Mouse (Mus musculus) heart, postnatal 0 days (tissue): ENCODE data around the gene Cog5. TPM values are rescaled to one million over a fixed set of nuclear protein-coding genes. Genes with fewer than 3 reads are reported as not detected.

Experiments
- ATAC-seq: fragments of 200-750 bp; cut with Nextera tagmentation; 2 replicates; pipeline ENCODE4 v1.8.0; 2017; ENCODE audit warnings: low read depth, moderate number of reproducible peaks, moderate library complexity; ENCODE audit not compliant: insufficient read depth
- DNase-seq: peaks from one replicate; pipeline ENCODE4 v3.0.0-alpha.2; 2016; ENCODE audit warnings: low spot score
- H3K27ac ChIP-seq: fragments of 300-500 bp; sonication (generic); 2 replicates; pipeline ENCODE4 v1.5.1; 2014; ENCODE audit warnings: low read depth, mild to moderate bottlenecking
- H3K27me3 ChIP-seq: fragments of 300-500 bp; sonication (generic); 2 replicates; pipeline ENCODE4 v1.6.1; 2014; ENCODE audit warnings: low read length, mixed read lengths; ENCODE audit not compliant: control insufficient read depth, insufficient read depth
- H3K36me3 ChIP-seq: fragments of 300-500 bp; sonication (generic); replicated peaks from 2 replicates; pipeline ENCODE4 v1.6.1; 2014; ENCODE audit warnings: low read length, mixed read lengths; ENCODE audit not compliant: control insufficient read depth, insufficient read depth
- H3K4me1 ChIP-seq: fragments of 300-500 bp; sonication (generic); 2 replicates; pipeline ENCODE4 v1.6.1; 2014; ENCODE audit warnings: antibody characterized with exemption; ENCODE audit not compliant: control insufficient read depth, insufficient read depth
- H3K4me2 ChIP-seq: fragments of 300-500 bp; sonication (generic); 2 replicates; pipeline ENCODE4 v1.6.1; 2014; ENCODE audit warnings: low read depth, mild to moderate bottlenecking, low read length, moderate library complexity
- H3K4me3 ChIP-seq: fragments of 300-500 bp; sonication (generic); 2 replicates; pipeline ENCODE4 v1.5.1; 2014; ENCODE audit warnings: low read depth, low read length
- H3K9ac ChIP-seq: fragments of 300-500 bp; sonication (generic); replicated peaks from 2 replicates; pipeline ENCODE4 v1.6.1; 2014; ENCODE audit warnings: low read depth, low read length, mixed read lengths
- H3K9me3 ChIP-seq: fragments of 300-500 bp; sonication (generic); replicated peaks from 2 replicates; pipeline ENCODE4 v1.6.1; 2016; ENCODE audit warnings: low read length; ENCODE audit not compliant: control insufficient read depth
- CTCF ChIP-seq: IDR thresholded peaks from 2 replicates; pipeline ENCODE4 v1.5.1; 2016; ENCODE audit warnings: antibody characterized with exemption, control low read depth, low read depth
- EP300 ChIP-seq: IDR thresholded peaks from 2 replicates; pipeline ENCODE4 v1.6.1; 2016; ENCODE audit warnings: antibody characterized with exemption, low read depth
- WGBS: fragments of 180-500 bp; shearing (Covaris S2); extraction: QIAGEN DNeasy Blood & Tissue Kit; methylation state at CpG from one replicate; pipeline ENCODE4 v1.1.7; 2014; 5-methylcytosine and 5-hydroxymethylcytosine counted together
- polyA plus RNA-seq: library from polyadenylated mRNA; unstranded; fragments of >200 nt; fragmentation: Nextera tagmentation; extraction: Ambion mirVana; gene quantifications from 2 replicates; pipeline ENCODE4 v1.2.1, GENCODE M21; 2015
- total RNA-seq: library from RNA; depleted of rRNA; stranded (reverse); fragments of >200 nt; gene quantifications from 2 replicates; pipeline ENCODE4 v1.2.3, GENCODE M21; 2014; ENCODE audit warnings: low replicate concordance

Cog5 gene
- total and polyA plus RNA-seq, 2 experiments from 2014 or later = 22.4 to 58.4 TPM

- H3K4me3 ChIP-seq = no peak overlapping the region
- ATAC-seq = no peak
Observed at GRCm38 (mm10) chr12:31928498-31928897, 273.8 kb downstream of the Cog5 start.

DNA sequence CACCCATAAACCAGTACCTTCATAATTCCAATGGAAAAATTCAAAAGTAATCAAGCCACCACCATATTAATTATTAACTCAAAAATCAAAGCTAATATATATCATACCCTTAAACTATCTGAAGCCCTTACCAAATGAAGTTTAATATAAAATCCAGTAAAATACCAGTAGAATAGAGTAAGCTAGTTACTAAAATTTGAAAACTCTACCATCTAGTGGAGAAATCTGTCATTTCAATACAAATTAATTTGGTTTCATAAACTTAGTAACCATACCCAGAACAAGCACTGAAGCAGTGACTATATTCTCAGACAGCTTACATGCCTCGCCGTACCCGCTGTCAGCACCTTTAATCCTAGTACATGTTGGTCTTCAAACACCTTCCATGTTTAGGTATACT, 277.1 kb downstream of the Cog5 start:
- 86% methylated on average over 3 of the region's 3 CpGs for WGBS
- Histone ChIP-seq H3K4me2 (no peak overlapping the region), H3K27me3 (no peaks in the 10 kb centered on the region), H3K36me3 (peaks cover 82% of the 10 kb centered on the region), H3K9me3 (no peaks in the 10 kb centered on the region), H3K4me3 (no peak overlapping the region), H3K27ac (no peak overlapping the region), H3K9ac (no peak overlapping the region), H3K4me1 (no peaks in the 10 kb centered on the region)
- ATAC-seq (no peak), DNase-seq (no peak)
- TF ChIP-seq EP300 (no peak), CTCF (no peak)

More at GRCm38 (mm10) chr12:31928498-31928897, 273.8 kb downstream of the Cog5 start:
- TF ChIP-seq CTCF = no peak
- TF ChIP-seq EP300 = no peak
- Histone ChIP-seq H3K36me3 (peaks cover 79% of the 10 kb centered on the region), H3K27ac (no peak overlapping the region), H3K27me3 (no peaks in the 10 kb centered on the region), H3K9me3 (no peaks in the 10 kb centered on the region), H3K9ac (no peak overlapping the region), H3K4me2 (no peak overlapping the region), H3K4me1 (no peaks in the 10 kb centered on the region)
- DNase-seq = no peak
- WGBS = 82% methylated on average over 3 of the region's 3 CpGs

DNA sequence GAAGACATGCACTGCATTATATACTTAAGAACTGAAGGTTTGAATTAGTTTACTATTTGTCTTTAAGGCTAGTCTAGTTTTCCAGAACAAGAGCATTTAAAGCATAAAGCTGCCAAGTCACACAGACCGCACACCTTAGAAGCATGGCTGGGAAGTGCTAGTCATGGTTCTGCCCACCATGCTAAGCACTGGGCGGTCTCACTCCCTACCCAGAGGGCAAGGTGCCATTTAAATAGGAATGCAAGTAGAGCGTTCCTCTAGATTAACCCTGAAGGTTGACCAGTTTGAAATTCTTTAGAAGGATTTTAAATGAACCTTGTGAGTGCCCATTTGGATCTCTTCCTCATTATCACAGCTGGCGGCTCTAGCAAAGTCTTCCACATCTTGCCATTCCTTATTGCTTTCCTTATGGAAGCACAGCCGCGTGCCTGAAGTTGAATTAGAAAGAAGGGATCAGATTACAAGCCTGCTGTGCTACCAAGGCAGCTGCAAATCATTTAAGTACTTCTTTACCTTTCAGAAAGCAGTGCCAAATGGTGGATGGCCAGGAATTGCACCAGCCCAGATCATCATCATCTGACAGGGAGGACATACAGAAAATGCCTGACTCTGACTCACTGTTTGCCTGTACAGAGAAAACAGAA, 282.1 kb downstream of the Cog5 start:
- Histone ChIP-seq H3K36me3 (peaks cover 90% of the 10 kb centered on the region), H3K27ac (no peak overlapping the region)
- 58% methylated on average over 6 of the region's 6 CpGs for WGBS

DNA sequence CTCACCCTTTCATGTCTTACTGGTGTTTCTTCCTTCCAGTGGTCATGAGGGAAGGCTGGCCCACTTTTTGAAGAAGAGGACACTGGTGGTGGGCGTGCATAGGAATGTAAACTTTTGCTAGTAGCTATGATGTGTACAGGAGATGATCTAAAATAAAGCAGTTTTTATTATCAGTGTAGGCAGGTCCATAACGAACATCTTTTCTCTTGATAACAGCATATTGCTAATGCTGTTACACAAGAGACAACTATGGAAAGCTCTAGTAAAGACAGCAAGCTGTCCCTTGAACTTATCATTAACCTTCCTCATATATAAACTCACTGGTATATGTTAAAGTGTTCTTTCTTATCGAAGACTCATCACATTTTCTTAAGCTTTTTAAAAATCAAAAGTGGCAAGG, 282.9 kb downstream of the Cog5 start:
- no peak overlapping the region for H3K4me3 ChIP-seq
- H3K4me2 ChIP-seq = no peak overlapping the region
- H3K9ac ChIP-seq = no peak overlapping the region
- WGBS = 80% methylated on average over 3 of the region's 3 CpGs
- H3K9me3 ChIP-seq = no peaks in the 10 kb centered on the region
- peaks cover 86% of the 10 kb centered on the region for H3K36me3 ChIP-seq
- DNase-seq (no peak), ATAC-seq (no peak)
- TF ChIP-seq EP300 = no peak
- TF ChIP-seq CTCF = no peak
- no peaks in the 10 kb centered on the region for H3K27me3 ChIP-seq
- H3K27ac ChIP-seq = no peak overlapping the region
- no peaks in the 10 kb centered on the region for H3K4me1 ChIP-seq

More for the DNA sequence above, 282.1 kb downstream of the Cog5 start:
- Histone ChIP-seq H3K4me2 (no peak overlapping the region), H3K9ac (no peak overlapping the region), H3K4me1 (no peaks in the 10 kb centered on the region), H3K4me3 (no peak overlapping the region), H3K9me3 (no peaks in the 10 kb centered on the region), H3K27me3 (no peaks in the 10 kb centered on the region)
- TF ChIP-seq CTCF (no peak), EP300 (no peak)
- no peak for DNase-seq
- no peak for ATAC-seq

DNA sequence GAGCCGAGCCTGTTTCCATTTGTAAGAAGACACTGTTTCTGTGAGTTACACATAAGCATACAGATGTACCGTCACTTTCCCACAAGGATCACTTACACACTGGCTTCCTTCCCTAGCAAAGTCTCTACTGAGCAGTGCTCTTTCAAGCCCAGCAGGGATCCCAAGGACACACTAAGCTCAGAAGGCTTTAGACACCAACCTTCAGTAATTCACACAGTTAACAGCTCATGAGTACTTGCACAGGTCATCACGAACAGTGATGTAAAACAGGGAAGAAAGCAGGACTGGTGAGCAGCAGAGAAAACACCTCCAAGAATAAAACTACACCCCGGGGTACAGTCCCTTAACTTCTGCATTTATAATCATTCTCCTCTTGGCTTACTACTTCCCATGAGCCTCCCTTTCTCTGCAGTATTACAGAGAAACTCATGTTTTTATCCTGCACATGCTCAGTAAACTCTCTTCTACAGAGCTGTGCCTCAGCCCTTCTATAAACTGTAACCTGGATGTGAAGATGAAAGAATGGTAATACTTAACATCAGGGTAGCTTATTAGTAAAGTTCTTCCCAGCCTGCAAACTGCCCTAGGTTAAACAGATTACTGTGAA, 283.8 kb downstream of the Cog5 start:
- no peaks in the 10 kb centered on the region for H3K4me1 ChIP-seq
- no peak overlapping the region for H3K4me3 ChIP-seq
- no peaks in the 10 kb centered on the region for H3K9me3 ChIP-seq
- WGBS = 91% methylated on average over 4 of the region's 4 CpGs
- TF ChIP-seq EP300 (no peak), CTCF (no peak)
- ATAC-seq (no peak), DNase-seq (no peak)
- peaks cover 85% of the 10 kb centered on the region for H3K36me3 ChIP-seq
- no peak overlapping the region for H3K27ac ChIP-seq
- no peak overlapping the region for H3K9ac ChIP-seq
- no peaks in the 10 kb centered on the region for H3K27me3 ChIP-seq
- no peak overlapping the region for H3K4me2 ChIP-seq

DNA sequence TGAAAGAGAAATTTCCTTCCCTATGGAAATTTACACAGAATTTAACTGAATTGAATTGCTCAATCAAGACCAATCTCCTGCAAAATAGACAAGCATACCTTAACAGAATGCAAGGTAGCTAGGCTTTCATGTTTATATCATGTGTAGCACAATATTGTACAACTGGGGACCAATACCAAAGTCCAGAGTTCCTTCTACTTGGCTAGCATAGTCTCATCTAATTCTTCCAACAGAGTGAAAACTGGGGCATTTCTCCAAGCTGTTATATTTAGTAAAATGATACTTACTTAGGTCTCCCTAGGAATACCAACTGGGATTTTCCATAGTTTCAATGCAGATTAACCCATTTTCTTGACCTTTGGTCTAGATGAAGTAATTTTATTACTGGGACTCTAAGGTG, 284.4 kb downstream of the Cog5 start:
- Histone ChIP-seq H3K27me3 (no peaks in the 10 kb centered on the region), H3K9me3 (no peaks in the 10 kb centered on the region), H3K4me2 (no peak overlapping the region), H3K4me3 (no peak overlapping the region), H3K27ac (no peak overlapping the region), H3K9ac (no peak overlapping the region), H3K36me3 (peaks cover 80% of the 10 kb centered on the region), H3K4me1 (no peaks in the 10 kb centered on the region)
- no peak for DNase-seq
- TF ChIP-seq CTCF = no peak
- no peak for TF ChIP-seq EP300
- no peak for ATAC-seq
